Mouse (Mus musculus): ENCODE measurements around the gene Zkscan14.

DNA sequence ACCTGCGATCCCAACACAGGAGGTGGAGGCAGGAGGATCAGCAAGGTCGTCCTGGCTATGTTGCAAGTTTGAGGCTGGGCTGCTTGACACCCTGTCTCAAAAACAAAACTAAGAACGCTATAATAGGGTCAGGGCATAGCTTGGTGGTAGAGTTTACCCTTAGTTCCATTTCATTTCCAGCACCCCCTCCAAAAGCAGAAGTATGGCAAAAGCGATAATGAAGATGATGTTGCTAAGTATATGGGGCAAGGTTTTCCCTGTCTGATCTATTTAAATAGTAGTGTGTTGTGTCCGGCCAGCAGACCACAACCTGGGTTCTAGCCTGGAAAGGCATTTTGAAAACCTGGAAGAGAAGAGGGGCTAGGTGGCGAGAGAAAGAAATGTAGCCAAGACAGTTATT, 6.3 kb upstream of the Zkscan14 start:
- no peak for TF ChIP-seq EP300 (IDR thresholded peaks at IDR 0.05; ENCODE audit: low read depth)
- no peak for TF ChIP-seq CTCF (IDR thresholded peaks at IDR 0.05; ENCODE audit: low read depth)
